Mouse (Mus musculus) thymus, adult 2 months (tissue): ENCODE data around the gene Lypd5. TPM values are rescaled to one million over a fixed set of nuclear protein-coding genes. Genes with fewer than 3 reads are reported as not detected.

Experiments used
- DNase-seq: peaks from one replicate; pipeline ENCODE4 v3.0.0; 2021
- H3K27ac ChIP-seq: fragments of 200-500 bp; 2 replicates; pipeline ENCODE4 v1.5.1; 2012; ENCODE audit warnings: low read length, control low read depth; ENCODE audit not compliant: control insufficient read depth, insufficient read depth
- H3K27me3 ChIP-seq: fragments of 200-500 bp; 2 replicates; pipeline ENCODE4 v1.6.1; 2012; ENCODE audit warnings: mild to moderate bottlenecking, low read length, moderate library complexity, mixed read lengths; ENCODE audit not compliant: control insufficient read depth, insufficient read depth
- H3K36me3 ChIP-seq: fragments of 200-500 bp; 2 replicates; pipeline ENCODE4 v1.6.1; 2012; ENCODE audit warnings: mild to moderate bottlenecking, low read length, moderate library complexity; ENCODE audit not compliant: control insufficient read depth, insufficient read depth
- H3K4me1 ChIP-seq: fragments of 200-500 bp; replicated peaks from 2 replicates; pipeline ENCODE4 v1.6.1; 2012; ENCODE audit warnings: low read length; ENCODE audit not compliant: control insufficient read depth, insufficient read depth
- H3K4me3 ChIP-seq: fragments of 200-500 bp; 2 replicates; pipeline ENCODE4 v1.5.1; 2012; ENCODE audit warnings: mild to moderate bottlenecking, low read length, control low read depth, moderate library complexity; ENCODE audit not compliant: control insufficient read depth, insufficient read depth
- CTCF ChIP-seq: fragments of 200-500 bp; IDR thresholded peaks from 2 replicates; pipeline ENCODE4 v1.5.1; 2012; ENCODE audit warnings: mild to moderate bottlenecking, control low read depth, low read length, moderate library complexity, borderline replicate concordance; ENCODE audit not compliant: control insufficient read depth, poor library complexity, insufficient read depth; ENCODE audit errors: extremely low read depth
- POLR2A ChIP-seq: fragments of 200-500 bp; IDR thresholded peaks from 2 replicates; pipeline ENCODE4 v1.6.1; 2012; ENCODE audit warnings: mild to moderate bottlenecking, low read length, control low read depth, moderate library complexity; ENCODE audit not compliant: control insufficient read depth, poor library complexity, insufficient read depth; ENCODE audit errors: extremely low read depth
- WGBS: fragments of 180-500 bp; shearing (Covaris S2); methylation state at CpG from one replicate; pipeline ENCODE4 v1.1.7; 2018; 5-methylcytosine and 5-hydroxymethylcytosine counted together
- polyA plus RNA-seq: library from polyadenylated mRNA; depleted of rRNA; stranded (reverse); fragments of >200 nt; gene quantifications from 2 replicates; pipeline ENCODE4 v1.2.3, GENCODE M21; 2012

Gene Lypd5
- polyA plus RNA-seq, 1 experiment = 1.00 TPM

- Histone ChIP-seq H3K4me3 (peak overlapping the region; percentile 89), H3K27me3 (no peaks in the 10 kb centered on the region), H3K4me1 (peaks cover 50% of the 10 kb centered on the region), H3K27ac (peak overlapping the region; percentile 97), H3K36me3 (peaks cover 5% of the 10 kb centered on the region)
- DNase-seq = peak; percentile 39
- TF ChIP-seq POLR2A = no peak
- no peak for TF ChIP-seq CTCF
- WGBS = 7% methylated on average over 10 of the region's 11 CpGs
These were observed 23.3 kb downstream of the Lypd5 start for GRCm38 (mm10) chr7:24372300-24372699.

- peaks cover 10% of the 10 kb centered on the region for H3K36me3 ChIP-seq
- TF ChIP-seq CTCF = no peak
- TF ChIP-seq POLR2A = no peak
- peaks cover 51% of the 10 kb centered on the region for H3K4me1 ChIP-seq
- peak; percentile 58 for DNase-seq
- peak overlapping the region; percentile 97 for H3K27ac ChIP-seq
- 2% methylated on average over 4 of the region's 4 CpGs for WGBS
- H3K4me3 ChIP-seq = peak overlapping the region; percentile 89
- H3K27me3 ChIP-seq = no peaks in the 10 kb centered on the region
These were observed 23.8 kb downstream of the Lypd5 start for GRCm38 (mm10) chr7:24372786-24373185.

GRCm38 (mm10) chr7:24373538-24374379 lies 24.8 kb downstream of the Lypd5 start:
- TF ChIP-seq POLR2A (0 out of 2 replicates have a peak, but pooled peaks have one; percentile 31), CTCF (peak; percentile 23; the same call in 1 of the 2 replicates)
- peaks cover 56% of the 10 kb centered on the region for H3K4me1 ChIP-seq
- no peaks in the 10 kb centered on the region for H3K27me3 ChIP-seq
- H3K27ac ChIP-seq = peak overlapping the region; percentile 97
- peak; percentile 91 for DNase-seq
- H3K36me3 ChIP-seq = peaks cover 16% of the 10 kb centered on the region
- 4% methylated on average over 20 of the region's 20 CpGs for WGBS
- H3K4me3 ChIP-seq = peak overlapping the region; percentile 89

- TF ChIP-seq POLR2A = no peak
- TF ChIP-seq CTCF = no peak
- 89% methylated on average over 8 of the region's 8 CpGs for WGBS
- no peak overlapping the region for H3K4me3 ChIP-seq
- H3K27ac ChIP-seq = peak overlapping the region; percentile 98
- peaks cover 72% of the 10 kb centered on the region for H3K4me1 ChIP-seq
- DNase-seq = no peak
- H3K36me3 ChIP-seq = peaks cover 39% of the 10 kb centered on the region
- no peaks in the 10 kb centered on the region for H3K27me3 ChIP-seq
These were observed 27.5 kb downstream of the Lypd5 start for GRCm38 (mm10) chr7:24376456-24376855.

GRCm38 (mm10) chr7:24377091-24377865 lies 28.3 kb downstream of the Lypd5 start:
- no peaks in the 10 kb centered on the region for H3K27me3 ChIP-seq
- TF ChIP-seq CTCF = no peak
- 0 out of 2 replicates have a peak, but pooled peaks have one; percentile 21 for TF ChIP-seq POLR2A
- peak; percentile 86 for DNase-seq
- H3K4me1 ChIP-seq = peaks cover 78% of the 10 kb centered on the region
- H3K27ac ChIP-seq = peak overlapping the region; percentile 98
- H3K36me3 ChIP-seq = peaks cover 47% of the 10 kb centered on the region
- 46% methylated on average over 45 of the region's 49 CpGs for WGBS
- peak overlapping the region; percentile 4 for H3K4me3 ChIP-seq

- TF ChIP-seq POLR2A (no peak), CTCF (no peak)
- H3K4me1 ChIP-seq = peaks cover 75% of the 10 kb centered on the region
- peak overlapping the region; percentile 98 for H3K27ac ChIP-seq
- H3K4me3 ChIP-seq = peak overlapping the region; percentile 8; the same call in 1 of the 2 replicates
- H3K27me3 ChIP-seq = no peaks in the 10 kb centered on the region
- H3K36me3 ChIP-seq = peaks cover 50% of the 10 kb centered on the region
- 28% methylated on average over 10 of the region's 10 CpGs for WGBS
- peak; percentile 56 for DNase-seq
These were observed 29.2 kb downstream of the Lypd5 start for GRCm38 (mm10) chr7:24378049-24378701.
